Mouse (Mus musculus) adrenal gland, adult (tissue): Measurements from ENCODE around the gene Ift172.
A peak's percentile ranks its signal among the peaks of the same experiment; 100 is the strongest.

Experiments
- DNase-seq, 2 experiments: peaks; one replicate each; pipeline ENCODE4 v3.0.0; 2022 to 2023; ENCODE audit warnings: low spot score in 1 of 2; ENCODE audit not compliant: inconsistent age in 2 of 2

The Ift172 gene

DNA sequence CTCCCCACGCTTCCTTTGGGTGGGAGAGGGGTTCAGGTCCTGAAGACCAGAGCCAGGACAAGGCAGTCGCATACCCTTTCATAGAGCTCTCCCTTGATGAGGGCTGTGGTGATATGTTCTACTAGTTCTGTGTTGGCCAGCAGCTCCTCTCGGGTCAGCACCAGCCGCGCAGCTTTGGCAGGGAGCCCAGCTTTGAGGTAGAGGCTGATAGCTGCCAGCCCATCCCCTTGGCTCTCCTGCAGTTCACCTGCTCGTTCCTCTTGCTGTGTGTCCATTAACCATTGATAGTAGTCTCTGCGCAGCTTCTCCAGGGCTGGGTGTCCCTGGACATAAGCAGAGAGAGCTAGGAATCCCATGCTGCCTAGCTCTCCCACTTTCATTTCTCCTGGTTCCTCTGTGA, 24.8 kb downstream of the Ift172 start:
- DNase-seq = no peak

DNA sequence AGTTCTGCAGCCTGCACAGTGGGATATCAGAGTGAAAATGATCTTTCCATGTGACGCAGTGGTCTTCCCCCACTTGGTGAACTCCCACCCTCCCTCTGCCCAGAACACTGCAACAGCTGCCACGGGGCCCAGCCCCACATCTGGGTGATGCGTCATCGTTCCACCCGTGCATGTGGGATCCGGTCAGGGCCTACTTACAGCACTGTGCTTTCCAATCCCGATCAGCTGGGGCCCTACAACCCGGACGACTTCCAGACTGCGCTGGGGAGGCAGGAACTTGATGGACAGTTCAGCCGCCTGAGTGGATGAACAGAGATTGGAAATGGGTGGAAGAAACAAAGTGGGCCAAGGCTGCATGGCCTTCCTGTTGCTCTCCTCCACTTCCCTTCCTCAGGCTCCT, 33.3 kb downstream of the Ift172 start:
- DNase-seq = no peak

DNA sequence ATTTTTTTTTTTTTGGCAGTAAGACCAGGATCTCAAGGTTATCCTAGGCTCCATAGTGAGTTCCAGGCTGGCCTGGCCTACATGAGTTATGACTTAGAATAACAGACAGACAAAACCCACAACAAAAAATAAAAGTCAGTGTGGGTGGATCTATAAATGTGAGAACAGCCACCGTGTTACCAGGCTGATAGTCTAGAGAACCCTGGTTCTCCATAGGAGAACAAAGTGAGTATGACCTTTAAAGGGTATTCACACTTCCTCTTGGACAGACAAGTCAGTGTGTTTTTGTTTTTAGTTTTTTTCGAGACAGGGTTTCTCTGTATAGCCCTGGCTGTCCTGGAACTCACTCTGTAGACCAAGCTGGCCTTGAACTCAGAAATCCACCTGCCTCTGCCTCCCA, 34.9 kb downstream of the Ift172 start:
- DNase-seq = no peak

DNA sequence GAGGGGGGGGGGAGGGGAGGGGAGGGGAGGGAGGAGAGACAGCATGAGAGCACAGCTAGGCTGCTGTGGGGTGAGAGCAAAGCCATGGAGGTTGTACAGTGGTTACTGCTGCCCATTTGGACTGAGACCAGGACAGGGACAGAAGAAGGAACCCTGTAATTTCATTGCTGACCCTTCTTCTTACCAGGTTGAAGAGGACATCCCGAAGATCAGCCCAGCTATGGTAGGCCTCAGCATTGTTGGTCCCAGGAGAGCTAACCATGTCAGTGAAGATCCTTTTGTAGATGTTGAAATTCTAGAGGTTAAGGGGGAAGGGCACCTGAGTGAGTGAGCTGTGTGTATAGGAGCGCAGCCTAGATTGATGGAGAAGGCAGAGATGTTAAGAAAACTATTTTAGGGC, 35.5 kb downstream of the Ift172 start:
- no peak for DNase-seq

DNA sequence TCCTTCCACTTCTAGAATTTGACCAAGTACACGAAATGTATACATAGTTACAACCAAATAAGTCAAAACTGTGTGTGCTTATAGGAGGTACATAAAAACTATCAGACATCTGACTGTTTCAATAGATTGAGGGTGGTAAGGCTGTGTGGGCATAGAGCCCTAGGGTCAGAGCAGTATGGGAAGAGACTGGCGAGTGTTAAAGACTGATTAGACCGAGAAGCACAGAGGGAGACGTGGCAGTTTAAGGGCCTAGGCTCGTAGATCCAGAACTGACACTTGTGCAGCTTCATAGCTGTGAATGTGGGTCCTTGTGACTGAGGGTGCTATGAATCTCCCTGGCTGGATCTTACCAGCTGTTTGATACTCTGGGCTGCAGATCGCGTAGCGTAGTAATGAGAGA, 36.0 kb downstream of the Ift172 start:
- no peak for DNase-seq

GRCm38 (mm10) chr5:31254452-31254851, 36.5 kb downstream of the Ift172 start:
- peak in 1 of 2 experiments; percentile 76 for DNase-seq

GRCm38 (mm10) chr5:31253806-31254205, 37.1 kb downstream of the Ift172 start:
- DNase-seq = no peak

DNA sequence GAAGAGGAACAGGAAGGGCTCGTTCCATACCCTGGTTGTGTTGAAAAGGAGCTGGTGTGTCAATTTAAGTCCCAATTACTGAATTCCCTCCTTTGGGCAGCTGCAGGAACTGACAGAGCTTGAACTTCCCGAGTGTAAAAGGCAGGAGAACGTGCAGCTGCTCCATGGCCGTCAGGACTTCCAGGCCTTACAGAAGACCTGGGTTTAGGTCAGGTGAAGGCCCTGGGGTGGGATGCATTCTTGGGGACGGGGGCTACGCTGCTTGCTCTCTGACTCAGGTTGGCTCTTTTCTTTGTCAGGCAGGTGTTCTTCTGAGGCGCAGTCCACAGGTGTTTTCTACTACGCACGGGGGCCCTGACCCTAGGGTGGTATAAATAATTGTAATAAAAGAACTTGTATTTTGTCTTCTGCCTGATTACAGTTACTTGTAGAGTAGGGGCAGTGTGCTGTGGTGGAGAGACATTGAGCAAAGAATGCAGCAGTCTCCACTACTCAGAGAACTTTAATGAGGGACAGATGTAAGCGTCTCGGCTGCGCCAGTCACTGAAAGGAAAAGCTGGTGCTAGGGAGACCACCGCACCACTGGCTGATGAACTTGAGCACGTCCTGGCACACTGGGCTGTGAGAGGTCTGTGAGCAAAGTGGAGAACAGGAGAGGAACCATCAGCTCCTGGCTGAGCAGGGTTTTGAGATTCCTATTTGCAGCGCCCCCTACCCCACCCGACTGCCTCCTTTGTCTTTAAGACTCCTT, 37.9 kb downstream of the Ift172 start:
- no peak for DNase-seq

DNA sequence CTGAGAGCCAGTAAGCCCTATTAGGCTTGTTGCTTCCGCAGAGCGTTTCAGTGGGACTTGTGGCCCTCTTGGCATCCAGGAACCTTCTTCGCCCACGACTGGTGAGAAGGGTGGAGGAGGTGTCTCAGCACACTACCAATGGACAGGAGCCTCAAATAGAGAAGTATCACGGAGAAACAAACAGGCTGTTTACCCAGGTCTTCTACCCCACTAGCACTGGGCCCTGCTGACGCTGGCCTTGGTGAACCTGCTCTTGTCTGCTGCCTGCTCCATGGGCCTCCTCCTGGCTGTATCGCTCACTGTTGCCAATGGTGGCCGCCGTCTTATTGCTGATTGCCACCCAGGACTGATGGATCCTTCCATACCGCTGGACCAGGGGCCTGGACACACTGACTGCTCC, 38.8 kb downstream of the Ift172 start:
- DNase-seq = no peak

DNA sequence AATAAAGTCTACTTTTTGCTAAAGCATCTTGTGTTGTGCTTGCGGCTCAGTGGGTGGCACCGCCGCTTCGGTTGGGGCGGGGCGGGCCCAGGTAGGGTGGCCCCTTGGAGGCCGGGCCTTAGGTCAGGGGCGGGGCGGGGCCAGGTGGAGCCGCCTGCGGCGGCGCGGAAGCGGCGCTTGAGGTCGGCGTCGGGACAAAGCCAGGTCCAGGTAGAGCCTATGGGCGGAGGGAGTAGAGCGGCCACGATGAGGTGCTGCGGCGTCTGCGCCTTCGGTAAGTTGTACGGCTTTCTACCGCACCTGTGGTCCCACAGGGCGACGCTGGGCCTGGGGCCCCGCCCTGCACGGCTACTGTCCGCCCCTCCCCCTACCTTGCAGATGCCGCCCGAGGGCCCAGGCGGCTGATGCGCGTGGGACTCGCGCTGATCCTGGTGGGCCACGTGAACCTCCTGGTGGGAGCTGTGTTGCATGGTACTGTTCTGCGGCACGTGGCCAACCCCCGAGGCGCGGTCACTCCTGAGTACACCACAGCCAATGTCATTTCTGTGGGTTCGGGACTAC, 39.3 kb downstream of the Ift172 start, which contains the start of gene Krtcap3:
TSS of gene Krtcap3 (plus strand) at position 151 of the 561 bp plus-strand sequence.
- DNase-seq = peak in 1 of 2 experiments; percentile 49

DNA sequence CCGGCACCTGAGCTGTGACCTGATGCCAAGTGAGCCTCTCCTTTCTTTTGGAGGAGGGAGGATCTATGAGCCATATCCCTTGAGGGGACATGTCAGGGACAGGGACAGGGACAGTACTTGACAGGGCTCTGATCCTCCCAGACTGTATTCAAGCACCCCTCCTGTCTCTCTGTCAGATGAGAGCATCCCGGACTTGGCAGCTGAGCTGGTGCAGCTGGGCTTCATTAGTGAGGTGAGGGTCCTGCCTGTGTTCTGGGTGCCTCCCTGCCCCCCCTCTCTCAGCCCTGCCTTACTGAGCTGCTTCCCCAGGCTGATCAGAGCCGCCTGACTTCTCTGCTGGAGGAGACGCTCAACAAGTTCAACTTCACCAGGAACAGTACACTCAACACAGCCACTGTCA, 40.2 kb downstream of the Ift172 start:
- DNase-seq = no peak

GRCm38 (mm10) chr5:31242191-31242590, 48.7 kb downstream of the Ift172 start:
- DNase-seq = no peak

DNA sequence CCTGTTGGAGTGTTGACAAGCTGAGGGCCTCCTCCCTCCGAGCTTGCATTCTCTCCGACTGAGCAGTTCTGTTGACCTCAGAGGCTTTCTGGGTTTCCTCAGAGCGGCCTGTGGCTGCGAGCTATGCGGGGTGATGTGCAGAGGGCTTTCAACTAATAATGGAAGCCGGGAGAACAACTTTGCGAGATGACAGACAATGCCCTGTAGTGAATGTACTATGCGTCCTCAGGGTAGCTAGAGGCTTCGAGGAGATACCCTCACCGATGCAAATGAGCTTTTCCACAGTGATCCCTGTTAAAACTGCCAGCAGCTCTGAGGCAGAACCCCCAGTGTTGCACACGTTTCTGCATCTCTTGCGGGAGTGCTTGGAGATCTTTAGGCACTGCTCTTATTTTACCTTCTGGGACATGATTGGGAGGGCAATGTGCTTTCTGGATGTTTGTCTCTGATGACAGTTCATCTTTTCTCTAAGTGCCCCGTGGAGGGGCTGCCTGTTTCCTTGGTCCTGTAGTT, 49.3 kb downstream of the Ift172 start:
- no peak for DNase-seq

- DNase-seq = peak; percentile 98
These were observed 50.0 kb downstream of the Ift172 start, which contains the start of the genes Nrbp1 and Gm9970 for GRCm38 (mm10) chr5:31240637-31241521. Gene Nrbp1, plus strand, starts transcription at chr5:31240864. Gene Gm9970, minus strand, starts transcription at chr5:31241232.

DNA sequence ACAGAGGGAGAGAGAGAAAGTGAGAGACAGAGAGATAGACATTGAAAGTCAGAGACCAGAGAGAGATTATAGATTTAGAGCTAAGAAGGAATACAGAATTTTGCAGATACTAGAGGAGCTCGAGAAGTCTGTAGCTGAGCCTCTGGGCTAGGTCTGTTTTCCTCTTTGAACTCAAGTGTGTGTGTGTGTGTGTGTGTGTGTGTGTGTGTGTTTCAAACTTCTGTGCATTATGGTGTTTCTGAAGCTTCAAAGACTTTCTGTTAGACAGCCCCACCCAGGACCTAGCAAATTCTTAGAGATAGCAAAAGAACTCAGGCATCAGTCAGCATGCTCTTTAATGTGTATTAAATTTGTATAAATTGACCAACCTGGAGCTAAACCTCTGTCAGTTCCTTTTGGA, 64.3 kb downstream of the Ift172 start:
- DNase-seq = no peak

- DNase-seq = no peak
These were observed 68.2 kb downstream of the Ift172 start for GRCm38 (mm10) chr5:31222696-31223095.

DNA sequence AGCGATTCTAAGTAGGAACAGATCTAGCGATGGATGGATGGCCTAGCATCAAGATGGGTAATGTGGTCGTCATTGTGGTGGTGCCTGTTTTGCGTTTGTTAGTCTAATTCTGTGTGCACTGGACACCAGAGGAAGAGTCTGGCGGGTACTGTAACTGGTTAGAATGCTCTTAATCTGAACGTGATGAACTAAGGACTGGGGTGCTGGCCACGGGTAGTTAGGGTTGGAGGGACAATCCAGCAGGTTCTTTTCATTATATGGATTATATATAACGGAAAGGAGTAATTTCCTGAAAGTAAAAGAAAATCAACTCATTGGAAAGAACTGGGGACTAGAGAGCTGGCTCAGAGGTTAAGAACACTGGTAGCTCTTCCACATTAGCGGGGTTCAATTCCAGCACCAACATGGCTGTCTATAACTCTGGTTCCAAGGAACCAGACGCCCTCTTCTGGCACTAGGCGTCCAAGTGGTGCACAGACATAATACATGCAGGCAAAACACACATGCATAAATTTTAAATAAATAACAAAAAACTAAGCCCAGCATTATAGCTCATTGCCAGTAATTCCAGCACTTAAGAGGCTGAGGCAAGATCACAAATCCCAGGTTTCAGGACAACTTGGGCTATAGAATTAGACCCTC, 69.5 kb downstream of the Ift172 start:
- peak; percentile 60 to 81 for DNase-seq

GRCm38 (mm10) chr5:31220448-31221303, 70.2 kb downstream of the Ift172 start, which contains the start of gene Ppm1g:
Gene Ppm1g, minus strand, starts transcription at chr5:31220687.
- DNase-seq = peak; percentile 98 to 99

GRCm38 (mm10) chr5:31219911-31220447, 70.9 kb downstream of the Ift172 start:
- DNase-seq = no peak

DNA sequence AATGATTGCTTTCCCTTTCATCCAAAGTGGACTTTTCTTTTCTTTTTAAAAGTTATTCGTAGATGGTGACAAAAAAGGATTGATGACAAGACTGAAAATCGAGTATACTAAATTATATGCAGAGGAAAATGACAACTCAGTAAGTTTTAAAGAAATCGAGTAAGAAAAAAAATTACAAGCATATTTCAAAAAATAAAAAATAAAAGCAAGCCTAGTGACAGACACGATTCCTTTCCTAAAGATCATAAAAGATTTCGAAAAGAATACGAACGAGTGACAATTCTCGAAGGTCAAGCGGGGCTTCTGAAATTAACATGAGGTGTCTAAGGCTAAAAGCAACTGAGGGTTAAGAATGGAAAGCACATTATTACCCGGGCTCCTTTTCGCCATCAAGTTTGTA, 71.4 kb downstream of the Ift172 start:
- no peak for DNase-seq
